Mouse (Mus musculus) olfactory bulb, adult 2 months (tissue): ENCODE measurements around the gene Tsc22d1.

Experiments
- CTCF ChIP-seq: fragments of 200-500 bp; IDR thresholded peaks from 2 replicates; pipeline ENCODE4 v1.5.1; 2012; ENCODE audit warnings: low read depth, mild to moderate bottlenecking, low read length, moderate library complexity; ENCODE audit not compliant: insufficient read depth
- POLR2A ChIP-seq: fragments of 200-500 bp; IDR thresholded peaks from 2 replicates; pipeline ENCODE4 v1.6.1; 2012; ENCODE audit warnings: mild to moderate bottlenecking, low read depth, low read length, moderate library complexity; ENCODE audit not compliant: insufficient read depth

DNA sequence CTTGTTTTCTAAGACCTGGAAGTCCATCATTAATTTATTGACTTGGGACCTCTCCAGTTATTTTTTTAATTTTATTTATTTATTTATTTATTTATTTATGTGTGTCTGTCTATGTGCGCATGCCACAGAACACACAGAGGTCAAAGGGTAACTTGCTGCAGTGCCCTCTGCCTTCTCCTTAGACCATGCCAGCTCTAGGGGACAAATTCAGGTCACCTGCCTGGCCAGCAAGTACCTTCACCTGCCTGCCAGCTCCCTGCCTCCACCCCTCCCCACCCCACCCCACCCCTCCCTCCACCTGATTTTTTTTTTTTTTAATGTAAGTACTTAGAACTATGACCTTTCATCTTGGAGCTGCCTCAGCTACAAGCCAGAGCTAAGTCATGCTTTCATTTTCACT is 68.9 kb downstream of the Tsc22d1 start:
- TF ChIP-seq POLR2A (no peak), CTCF (no peak)
